ENCODE assay signal across 19 mouse cellular contexts in the genomic region with DNA sequence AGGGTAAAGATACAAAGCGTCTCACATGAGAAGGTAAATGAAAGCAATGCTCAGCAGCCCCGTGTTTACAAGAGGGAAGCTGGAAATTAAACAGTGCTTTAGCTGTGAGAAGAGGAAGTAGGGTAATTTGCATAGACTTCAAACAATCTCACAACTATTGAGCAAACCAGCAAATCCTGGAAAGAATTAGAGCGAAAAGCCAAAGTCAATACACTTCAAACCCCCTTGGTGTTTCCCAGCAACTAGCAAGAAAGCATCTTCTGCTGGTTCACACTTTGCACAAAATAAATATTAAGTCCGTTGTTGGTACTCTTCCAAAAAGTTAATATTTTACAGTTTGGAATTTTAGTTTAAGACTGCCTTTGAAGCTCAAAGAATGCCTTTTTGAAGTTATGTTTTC. TPM values are rescaled to one million over a fixed set of nuclear protein-coding genes. Genes with fewer than 3 reads are reported as not detected.
DNase-seq lines count a peak whose midpoint lies in the region; ATAC-seq and TF ChIP-seq lines count a peak whose summit lies in the region.
"Had no signal": no experiment of that assay in that cellular context is flagged by ENCODE, and none has a peak within 500 bp of the region (broad histone marks: within the 10 kb centered on the region; RNA-seq: fewer than 3 reads in every experiment).

No protein-coding gene starts in this region.

- no peak overlapping the region for H3K4me3 ChIP-seq in hindbrain, embryonic 13.5 days
- no peak overlapping the region for H3K4me3 ChIP-seq in hindbrain, postnatal 0 days (ENCODE audit: low read length)
- no peak overlapping the region for H3K4me3 ChIP-seq in midbrain, embryonic 10.5 days
- H3K4me3 ChIP-seq in midbrain, embryonic 14.5 days (replicated peaks; ENCODE audit: low read depth, low read length), result no peak overlapping the region
- H3K4me3 ChIP-seq in lung, embryonic 15.5 days, result no peak overlapping the region
- H3K4me3 ChIP-seq: forebrain, embryonic 13.5 days; neural tube, embryonic 13.5 days had no signal

- no peak for TF ChIP-seq CTCF in hindbrain, postnatal 0 days (IDR thresholded peaks at IDR 0.05; ENCODE audit: low read depth)

- peaks cover 6% of the 10 kb centered on the region for H3K4me1 ChIP-seq in hindbrain, embryonic 13.5 days (replicated peaks)
- no peaks in the 10 kb centered on the region for H3K4me1 ChIP-seq in hindbrain, postnatal 0 days (ENCODE audit: insufficient read depth, low read length)
- peaks cover 62% of the 10 kb centered on the region for H3K4me1 ChIP-seq in midbrain, embryonic 10.5 days
- peaks cover 7% of the 10 kb centered on the region for H3K4me1 ChIP-seq in midbrain, embryonic 14.5 days (ENCODE audit: control insufficient read depth, insufficient read depth, low read length)
- H3K4me1 ChIP-seq in lung, embryonic 15.5 days, result peaks cover 47% of the 10 kb centered on the region

- no peak overlapping the region for H3K4me2 ChIP-seq in hindbrain, embryonic 13.5 days
- H3K4me2 ChIP-seq in hindbrain, postnatal 0 days (ENCODE audit: low read depth, low read length), result no peak overlapping the region
- H3K4me2 ChIP-seq in midbrain, embryonic 14.5 days (ENCODE audit: low read length), result no peak overlapping the region
- H3K4me2 ChIP-seq in lung, embryonic 15.5 days, result peak overlapping the region; percentile 37
- H3K4me2 ChIP-seq: forebrain, embryonic 13.5 days; liver, embryonic 11.5 days; neural tube, embryonic 13.5 days had no signal

- no peak for DNase-seq in hindbrain, postnatal 0 days (ENCODE audit: low spot score)
- no peak for DNase-seq in midbrain, embryonic 10.5 days (ENCODE audit: low spot score)
- DNase-seq in midbrain, embryonic 14.5 days, result no peak
- peak; percentile 65 for DNase-seq in splenic B cell, adult 2 months (ENCODE audit: low read depth, low spot score)
- no peak for DNase-seq in ovary, adult 18-20 months (ENCODE audit: low spot score)
- DNase-seq: adrenal gland, adult 8-10 months; cerebellum, adult 18-20 months; heart, adult 11 months; retina, postnatal 1 day; thymus, postnatal 4 days had no signal

- WGBS in hindbrain, embryonic 13.5 days, result 40% methylated on average over 4 of the region's 4 CpGs
- 34% methylated on average over 4 of the region's 4 CpGs for WGBS in hindbrain, postnatal 0 days
- 32% methylated on average over 4 of the region's 4 CpGs for WGBS in midbrain, embryonic 10.5 days
- 17% methylated on average over 4 of the region's 4 CpGs for WGBS in midbrain, embryonic 14.5 days
- WGBS in lung, embryonic 15.5 days, result 10% methylated on average over 4 of the region's 4 CpGs

- H3K9ac ChIP-seq in hindbrain, embryonic 13.5 days, result no peak overlapping the region
- no peak overlapping the region for H3K9ac ChIP-seq in hindbrain, postnatal 0 days (replicated peaks; ENCODE audit: low read length)
- no peak overlapping the region for H3K9ac ChIP-seq in midbrain, embryonic 14.5 days (replicated peaks; ENCODE audit: low read length)
- no peak overlapping the region for H3K9ac ChIP-seq in lung, embryonic 15.5 days
- H3K9ac ChIP-seq: forebrain, embryonic 13.5 days; neural tube, embryonic 13.5 days had no signal

- H3K27ac ChIP-seq in hindbrain, embryonic 13.5 days, result peak overlapping the region; percentile 35; the same call in 1 of the 2 replicates
- H3K27ac ChIP-seq in hindbrain, postnatal 0 days, result no peak overlapping the region
- peak overlapping the region; percentile 10; the same call in 1 of the 2 replicates for H3K27ac ChIP-seq in midbrain, embryonic 10.5 days (replicated peaks)
- H3K27ac ChIP-seq in midbrain, embryonic 14.5 days (replicated peaks; ENCODE audit: low read depth, low read length), result no peak overlapping the region
- peak overlapping the region; percentile 90 for H3K27ac ChIP-seq in lung, embryonic 15.5 days
- H3K27ac ChIP-seq: forebrain, embryonic 13.5 days; neural tube, embryonic 13.5 days had no signal

- no peaks in the 10 kb centered on the region for H3K9me3 ChIP-seq in hindbrain, embryonic 13.5 days
- H3K9me3 ChIP-seq in hindbrain, postnatal 0 days (ENCODE audit: low read length), result no peaks in the 10 kb centered on the region
- H3K9me3 ChIP-seq in midbrain, embryonic 10.5 days (replicated peaks), result no peaks in the 10 kb centered on the region
- no peaks in the 10 kb centered on the region for H3K9me3 ChIP-seq in midbrain, embryonic 14.5 days (ENCODE audit: control insufficient read depth, low read length)
- H3K9me3 ChIP-seq in lung, embryonic 15.5 days, result no peaks in the 10 kb centered on the region
- H3K9me3 ChIP-seq: forebrain, embryonic 13.5 days; neural tube, embryonic 13.5 days had no signal

- peaks cover 17% of the 10 kb centered on the region for H3K27me3 ChIP-seq in hindbrain, embryonic 13.5 days
- H3K27me3 ChIP-seq in hindbrain, postnatal 0 days (ENCODE audit: insufficient read depth, low read length), result no peaks in the 10 kb centered on the region
- H3K27me3 ChIP-seq in midbrain, embryonic 10.5 days (ENCODE audit: low read depth, poor library complexity, severe bottlenecking), result peaks cover 33% of the 10 kb centered on the region
- H3K27me3 ChIP-seq in midbrain, embryonic 14.5 days (ENCODE audit: control insufficient read depth, insufficient read depth, low read length), result no peaks in the 10 kb centered on the region
- no peaks in the 10 kb centered on the region for H3K27me3 ChIP-seq in lung, embryonic 15.5 days
- 0 out of 2 replicates have a peak, but pooled peaks cover 1% of the 10 kb centered on the region for H3K27me3 ChIP-seq in splenic B cell, adult 2 months (ENCODE audit: control insufficient read depth, insufficient read depth, low read length, poor library complexity, severe bottlenecking)

- no peak for ATAC-seq in hindbrain, embryonic 13.5 days (ENCODE audit: low FRiP score)
- ATAC-seq in hindbrain, postnatal 0 days, result no peak
- no peak for ATAC-seq in midbrain, embryonic 14.5 days (ENCODE audit: low FRiP score, low TSS enrichment)
- ATAC-seq in lung, embryonic 15.5 days (ENCODE audit: borderline replicate concordance, extremely low read depth, low FRiP score, low TSS enrichment), result peak; percentile 12; the same call in 1 of the 2 replicates
- ATAC-seq in monocyte, adult 5-6 weeks (replicated peaks; ENCODE audit: insufficient number of reproducible peaks, low FRiP score, low TSS enrichment, poor library complexity, severe bottlenecking), result no peak
- ATAC-seq: forebrain, embryonic 13.5 days; hindbrain, embryonic 16.5 days had no signal

- H3K36me3 ChIP-seq in hindbrain, embryonic 13.5 days, result no peaks in the 10 kb centered on the region
- no peaks in the 10 kb centered on the region for H3K36me3 ChIP-seq in hindbrain, postnatal 0 days (ENCODE audit: insufficient read depth, low read length)
- no peaks in the 10 kb centered on the region for H3K36me3 ChIP-seq in midbrain, embryonic 10.5 days
- no peaks in the 10 kb centered on the region for H3K36me3 ChIP-seq in midbrain, embryonic 14.5 days (ENCODE audit: control insufficient read depth, insufficient read depth, low read length)
- H3K36me3 ChIP-seq in lung, embryonic 15.5 days, result no peaks in the 10 kb centered on the region
- H3K36me3 ChIP-seq in splenic B cell, adult 2 months (ENCODE audit: control insufficient read depth, insufficient read depth, low read length, poor library complexity, severe bottlenecking), result no peaks in the 10 kb centered on the region
- H3K36me3 ChIP-seq: neural tube, embryonic 13.5 days had no signal

RNA-seq across cellular contexts. Expression of gene Erich2, which starts 2.7 kb away (rescaled TPM):
- 2.3 and 3.8 TPM in 2 replicates for polyA plus RNA-seq in hindbrain, embryonic 13.5 days (2015; fragmentation: Nextera tagmentation; extraction: Ambion mirVana)
- 0.43 and 1.8 TPM in 2 replicates for total RNA-seq in hindbrain, postnatal 0 days (2014; rRNA removed)
- 6.3 and 7.1 TPM in 2 replicates for polyA plus RNA-seq in hindbrain, postnatal 0 days (2015; fragmentation: Nextera tagmentation; extraction: Ambion mirVana)
- polyA plus RNA-seq in midbrain, embryonic 10.5 days (2016; fragmentation: Nextera tagmentation; extraction: Ambion mirVana), result 1.9 and 2.2 TPM in 2 replicates
- polyA plus RNA-seq in midbrain, embryonic 14.5 days (2014; fragmentation: Nextera tagmentation; extraction: Ambion mirVana), result 1.00 and 2.3 TPM in 2 replicates
- polyA plus RNA-seq in lung, embryonic 15.5 days (2015; fragmentation: Nextera tagmentation; extraction: Ambion mirVana), result 6.9 and 7.6 TPM in 2 replicates
- not detected in 3 replicates for total RNA-seq in monocyte, adult 5-6 weeks (2017)
- total RNA-seq: ES-E14 had no signal
- polyA plus RNA-seq: liver, embryonic 11.5 days had no signal

RNA-seq across cellular contexts. Expression of gene Sp5, which starts 31.2 kb away (rescaled TPM):
- 3.4 and 4.1 TPM in 2 replicates for polyA plus RNA-seq in hindbrain, embryonic 13.5 days (2015; fragmentation: Nextera tagmentation; extraction: Ambion mirVana)
- 14.8 and 28.2 TPM in 2 replicates for total RNA-seq in hindbrain, postnatal 0 days (2014; rRNA removed)
- polyA plus RNA-seq in hindbrain, postnatal 0 days (2015; fragmentation: Nextera tagmentation; extraction: Ambion mirVana), result 13.2 and 14.0 TPM in 2 replicates
- 12.9 and 15.9 TPM in 2 replicates for polyA plus RNA-seq in midbrain, embryonic 10.5 days (2016; fragmentation: Nextera tagmentation; extraction: Ambion mirVana)
- polyA plus RNA-seq in midbrain, embryonic 14.5 days (2014; fragmentation: Nextera tagmentation; extraction: Ambion mirVana), result 28.3 and 31.2 TPM in 2 replicates
- 9.3 TPM in 2 replicates for polyA plus RNA-seq in lung, embryonic 15.5 days (2015; fragmentation: Nextera tagmentation; extraction: Ambion mirVana)
- total RNA-seq in monocyte, adult 5-6 weeks (2017), result not detected in 3 replicates

RNA-seq across cellular contexts. Expression of gene Gad1, which starts 47.0 kb away (rescaled TPM):
- polyA plus RNA-seq in hindbrain, embryonic 13.5 days (2015; fragmentation: Nextera tagmentation; extraction: Ambion mirVana), result 49.7 and 49.8 TPM in 2 replicates
- total RNA-seq in hindbrain, postnatal 0 days (2014; rRNA removed), result 106 and 113 TPM in 2 replicates
- polyA plus RNA-seq in hindbrain, postnatal 0 days (2015; fragmentation: Nextera tagmentation; extraction: Ambion mirVana), result 108 and 113 TPM in 2 replicates
- polyA plus RNA-seq in midbrain, embryonic 10.5 days (2016; fragmentation: Nextera tagmentation; extraction: Ambion mirVana), result 2.6 and 7.9 TPM in 2 replicates
- 111 and 113 TPM in 2 replicates for polyA plus RNA-seq in midbrain, embryonic 14.5 days (2014; fragmentation: Nextera tagmentation; extraction: Ambion mirVana)
- 0.09 and 0.38 TPM in 2 replicates for polyA plus RNA-seq in lung, embryonic 15.5 days (2015; fragmentation: Nextera tagmentation; extraction: Ambion mirVana)
- 0.38 to 1.6 TPM in 2 of 3 replicates, not detected in the other for total RNA-seq in monocyte, adult 5-6 weeks (2017)
- polyA plus RNA-seq: C2C12 had no signal

Comparison
In these comparisons a context has a peak if more than half of its experiments do, and no peak if none do; other contexts are left out.
1. H3K27ac ChIP-seq: peak in hindbrain, embryonic 13.5 days (single experiment), midbrain, embryonic 10.5 days (single experiment) and lung, embryonic 15.5 days (single experiment); none in hindbrain, postnatal 0 days (single experiment) and midbrain, embryonic 14.5 days (single experiment).